Mouse (Mus musculus) cerebellum, adult 18-20 months (tissue): ENCODE results near the gene Gm49354.
A peak's percentile ranks its signal among the peaks of the same experiment; 100 is the strongest.
"Not testable (repeated sequence)": the region's sequence is repeated elsewhere in the genome, so short reads cannot be mapped to it uniquely, and the experiment has no call there.

ENCODE experiments used
- DNase-seq, 2 experiments: peaks; one replicate each; pipeline ENCODE4 v3.0.0; 2021

Gene Gm49354

GRCm38 (mm10) chr13:59766786-59767515, 15.1 kb downstream of the Gm49354 start:
- no peak for DNase-seq

GRCm38 (mm10) chr13:59762791-59763190, 19.3 kb downstream of the Gm49354 start:
- DNase-seq: no peak

- DNase-seq: no peak
Observed at GRCm38 (mm10) chr13:59756906-59757305, 25.1 kb downstream of the Gm49354 start.

- DNase-seq: no peak
Observed at GRCm38 (mm10) chr13:59750310-59750709, 31.7 kb downstream of the Gm49354 start.

GRCm38 (mm10) chr13:59746711-59747110, 35.3 kb downstream of the Gm49354 start, which contains the start of gene 1700014D04Rik:
Gene 1700014D04Rik, minus strand, starts transcription at chr13:59746752.
- DNase-seq: no peak

- no peak for DNase-seq
Observed at GRCm38 (mm10) chr13:59746164-59746563, 35.9 kb downstream of the Gm49354 start.

- DNase-seq: no peak
Observed at GRCm38 (mm10) chr13:59745462-59745861, 36.6 kb downstream of the Gm49354 start.

GRCm38 (mm10) chr13:59741697-59742096, 40.3 kb downstream of the Gm49354 start:
- DNase-seq: no peak

GRCm38 (mm10) chr13:59741096-59741495, 40.9 kb downstream of the Gm49354 start:
- no peak for DNase-seq

GRCm38 (mm10) chr13:59739397-59739796, 42.6 kb downstream of the Gm49354 start:
- no peak for DNase-seq

GRCm38 (mm10) chr13:59738455-59738854, 43.6 kb downstream of the Gm49354 start:
- no peak for DNase-seq

GRCm38 (mm10) chr13:59735190-59735589, 46.9 kb downstream of the Gm49354 start:
- no peak for DNase-seq

- not testable (repeated sequence) for DNase-seq
Observed at GRCm38 (mm10) chr13:59734347-59734746, 47.7 kb downstream of the Gm49354 start.

- DNase-seq: no peak
Observed at GRCm38 (mm10) chr13:59733936-59734335, 48.1 kb downstream of the Gm49354 start.

- DNase-seq: no peak
Observed at GRCm38 (mm10) chr13:59731652-59732051, 50.4 kb downstream of the Gm49354 start, which contains the start of gene Spata31d1d. Gene Spata31d1d, minus strand, starts transcription at chr13:59731752.

GRCm38 (mm10) chr13:59728378-59729093, 53.5 kb downstream of the Gm49354 start:
- DNase-seq: peak; percentile 83 to 85

GRCm38 (mm10) chr13:59726139-59726867, 55.7 kb downstream of the Gm49354 start:
- DNase-seq: no peak

GRCm38 (mm10) chr13:59722089-59722488, 60.0 kb downstream of the Gm49354 start:
- DNase-seq: not testable (repeated sequence)

GRCm38 (mm10) chr13:59719475-59719874, 62.6 kb downstream of the Gm49354 start:
- no peak for DNase-seq

GRCm38 (mm10) chr13:59718857-59719440, 63.1 kb downstream of the Gm49354 start:
- DNase-seq: not testable (repeated sequence)

- DNase-seq: no peak
Observed at GRCm38 (mm10) chr13:59713710-59714109, 68.3 kb downstream of the Gm49354 start.

- not testable (repeated sequence) for DNase-seq
Observed at GRCm38 (mm10) chr13:59711984-59712383, 70.1 kb downstream of the Gm49354 start, which contains the start of gene Spata31d1b. Gene Spata31d1b, plus strand, starts transcription at chr13:59712284.

- DNase-seq: no peak
Observed at GRCm38 (mm10) chr13:59710230-59710629, 71.8 kb downstream of the Gm49354 start, which contains the start of gene Spata31d1a. Gene Spata31d1a, minus strand, starts transcription at chr13:59710330.
